Mouse (Mus musculus): ENCODE data around the gene Ttn.

The Ttn gene

DNA sequence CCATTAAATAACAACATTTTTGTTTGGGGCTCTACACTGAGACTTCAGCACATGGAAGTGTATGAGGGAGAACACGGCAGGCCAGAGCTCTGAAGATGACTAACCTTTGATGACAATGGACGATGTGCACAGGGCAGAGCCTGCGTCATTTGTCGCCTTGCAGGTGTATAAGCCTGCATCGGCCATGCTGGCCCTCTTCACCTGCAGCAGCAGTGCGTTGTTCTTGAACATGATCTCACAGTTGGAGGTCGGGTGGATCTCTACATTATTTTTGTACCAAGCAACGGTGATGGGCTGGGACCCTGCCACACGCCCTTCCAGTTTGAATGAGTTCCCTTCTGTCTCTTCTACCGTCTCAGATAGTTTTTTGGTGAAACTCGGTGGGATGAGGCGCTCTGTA, 106.8 kb downstream of the Ttn start:
- in situ Hi-C loops (cut with MboI; ENCODE audit: unreplicated experiment in 2 of 2) = no loop called here

DNA sequence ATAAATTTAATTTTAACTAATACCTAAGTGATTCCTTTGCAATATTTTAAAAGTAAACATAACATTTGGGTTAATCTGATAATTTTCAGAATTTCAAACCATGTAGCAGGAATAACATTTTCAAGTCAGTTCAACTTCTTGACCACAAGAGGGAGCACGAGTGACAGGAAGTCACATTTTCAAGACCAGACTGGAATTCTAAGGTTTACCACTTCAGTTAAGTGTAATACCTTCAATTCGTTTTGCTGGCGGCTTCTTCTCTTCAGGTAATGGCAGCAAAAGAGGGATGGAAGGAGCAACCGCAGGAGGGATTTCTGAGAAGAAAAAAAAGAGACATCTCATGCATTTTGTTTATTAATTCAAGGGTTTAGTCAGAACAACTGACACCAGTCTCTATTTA, 115.4 kb downstream of the Ttn start:
- in situ Hi-C loops (cut with MboI; ENCODE audit: unreplicated experiment in 2 of 2) = no loop called here

DNA sequence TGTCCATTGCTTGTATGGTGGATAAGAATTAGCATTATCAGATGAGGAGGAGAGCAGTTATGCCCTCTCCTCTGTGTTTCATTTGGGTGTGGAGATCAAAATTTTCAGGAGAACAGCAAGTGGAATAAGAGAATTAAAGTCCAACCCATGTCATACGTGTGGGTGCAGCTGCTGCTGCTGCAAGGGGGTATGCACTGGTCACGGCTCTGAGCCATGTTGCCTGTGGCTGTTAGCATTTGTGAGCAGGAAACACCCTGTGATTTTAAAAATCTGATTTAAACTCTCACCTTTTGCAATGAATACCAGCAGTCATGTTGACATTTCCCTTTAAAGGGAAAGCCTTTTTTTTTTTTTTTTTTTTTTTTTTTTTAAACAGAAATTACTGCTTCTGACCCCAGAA, 116.8 kb downstream of the Ttn start:
- in situ Hi-C loops (cut with MboI; ENCODE audit: unreplicated experiment in 2 of 2) = no loop called here

DNA sequence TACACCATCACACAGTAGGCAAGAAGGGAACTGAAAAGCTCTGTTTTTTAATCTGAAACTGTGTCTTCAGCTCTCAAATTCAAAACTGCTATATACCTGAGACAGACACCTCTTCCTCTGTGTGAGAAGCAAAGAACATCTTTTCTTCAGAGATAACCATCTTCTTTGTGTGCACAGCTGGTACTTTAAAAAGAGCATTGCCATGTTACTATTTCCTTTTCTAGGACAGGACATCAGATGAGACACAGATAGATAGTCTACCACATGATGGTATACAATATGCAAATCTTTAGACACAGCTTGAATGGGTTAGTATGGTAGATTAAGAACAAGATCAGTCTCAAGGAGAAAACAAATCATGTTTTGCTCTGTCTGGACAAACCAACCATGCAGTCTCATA, 121.0 kb downstream of the Ttn start:
- in situ Hi-C loops (cut with MboI; ENCODE audit: unreplicated experiment in 2 of 2) = no loop called here

DNA sequence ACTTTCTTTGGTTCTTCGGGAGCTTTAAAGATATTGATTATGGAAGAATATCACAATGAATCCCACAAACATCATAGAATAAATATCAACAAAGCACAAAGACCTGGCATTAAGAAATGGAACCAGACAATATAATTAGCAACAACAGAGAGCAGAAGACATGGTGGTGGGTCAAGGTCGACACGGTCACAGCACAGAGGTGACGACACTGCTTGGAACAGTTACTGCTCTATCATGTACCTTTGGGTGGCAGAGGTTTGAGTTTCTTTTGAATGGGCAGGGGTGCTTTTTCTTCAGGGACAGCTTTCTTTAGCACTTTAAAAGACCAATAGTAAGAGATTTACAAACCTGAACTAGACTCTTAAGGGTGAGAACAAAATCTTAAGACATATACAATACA, 132.3 kb downstream of the Ttn start:
- in situ Hi-C loops (cut with MboI; ENCODE audit: unreplicated experiment in 2 of 2) = no loop called here

DNA sequence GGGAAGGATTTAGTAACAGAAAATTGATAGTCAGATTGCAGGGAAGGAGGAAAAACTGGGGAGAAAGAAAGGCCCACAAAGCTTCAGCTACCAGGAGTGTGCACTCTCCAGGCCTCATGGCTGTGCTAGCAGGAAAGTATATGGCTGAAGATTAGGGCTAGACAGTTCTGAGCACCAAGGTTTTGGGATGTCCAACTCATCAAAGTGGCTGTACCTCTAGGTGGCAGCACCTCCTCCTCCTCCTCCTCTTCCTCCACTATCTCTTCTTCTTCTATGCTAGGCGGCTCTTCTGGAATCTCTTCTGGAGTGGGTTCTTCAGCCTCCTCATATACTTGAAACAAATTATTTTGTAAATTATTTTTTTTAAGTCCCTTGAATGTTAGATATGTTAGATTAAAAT, 139.2 kb downstream of the Ttn start:
- in situ Hi-C loops (cut with MboI; ENCODE audit: unreplicated experiment in 2 of 2) = no loop called here

DNA sequence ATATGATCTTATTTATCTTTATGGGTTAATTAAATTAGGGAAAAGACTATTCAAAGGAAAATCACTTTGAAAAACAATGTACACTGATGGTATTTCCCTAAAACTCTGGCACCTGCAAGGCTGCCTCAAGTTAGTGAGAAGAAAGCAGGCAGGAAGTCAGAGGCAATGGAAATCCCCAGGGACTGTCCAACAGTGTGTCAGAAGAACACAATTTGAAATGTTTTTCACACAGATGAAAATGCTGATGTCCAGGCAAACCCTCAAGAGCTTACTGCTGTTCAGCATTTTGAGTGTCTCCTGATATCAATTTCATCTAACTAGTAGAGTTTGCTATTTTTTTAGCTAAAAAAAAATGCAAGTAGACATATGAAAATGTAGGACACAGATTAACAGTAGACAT, 161.9 kb downstream of the Ttn start:
- in situ Hi-C loops (cut with MboI; ENCODE audit: unreplicated experiment in 2 of 2) = no loop called here

DNA sequence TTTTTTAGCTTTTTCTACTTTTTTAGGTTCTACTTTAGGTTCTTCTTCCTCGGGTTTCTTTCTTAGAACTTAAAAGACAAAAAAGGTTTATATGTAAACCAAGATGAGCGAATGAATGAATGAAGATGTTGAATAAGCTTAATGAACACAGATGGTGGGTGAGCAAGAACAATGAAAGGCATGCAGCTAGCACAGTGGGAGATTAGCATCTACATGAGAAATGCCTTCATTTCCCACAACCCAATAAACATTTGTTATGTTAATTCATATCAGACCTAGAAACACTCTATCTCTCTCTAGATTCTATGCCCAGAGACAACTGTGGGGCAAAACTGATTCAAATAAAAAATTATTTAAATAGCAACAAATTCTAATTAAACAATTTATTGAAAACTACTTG, 164.6 kb downstream of the Ttn start:
- in situ Hi-C loops (cut with MboI; ENCODE audit: unreplicated experiment in 2 of 2) = no loop called here

DNA sequence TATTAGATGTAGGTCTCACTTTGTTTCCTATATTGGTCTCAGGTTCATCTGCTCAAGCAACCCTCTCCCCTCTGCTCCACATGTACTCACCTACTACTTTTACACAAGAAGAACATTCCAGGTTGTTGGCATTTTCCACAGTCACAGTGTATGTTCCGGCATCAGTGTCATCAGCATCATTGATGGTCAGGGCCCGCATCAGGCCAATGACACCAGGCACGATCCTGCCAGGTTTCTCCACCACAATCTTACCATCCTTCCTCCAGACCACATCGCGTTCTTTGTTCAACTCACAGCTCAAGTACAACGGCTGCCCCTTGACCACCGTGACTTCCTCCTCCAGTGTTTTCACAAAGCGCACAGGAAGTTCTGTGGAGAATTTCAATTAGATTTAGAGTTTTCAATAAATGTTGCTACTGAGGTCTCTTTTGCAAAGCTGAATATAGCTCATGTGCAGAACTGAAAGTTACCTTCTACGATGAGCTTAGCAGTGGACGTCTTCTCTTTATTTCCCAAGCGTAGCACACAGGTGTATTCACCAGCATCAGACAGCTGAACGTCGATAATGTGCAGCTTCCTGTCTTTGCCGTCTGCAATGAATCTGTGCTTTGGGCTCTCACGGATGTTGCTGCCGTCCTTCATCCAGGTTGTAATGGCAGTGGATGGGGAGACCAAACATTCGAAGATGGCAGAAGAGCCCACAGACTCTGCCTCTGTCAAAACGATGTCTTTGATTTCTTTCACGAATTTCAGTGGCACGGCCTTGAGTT, 168.1 kb downstream of the Ttn start:
- in situ Hi-C loops (cut with MboI; ENCODE audit: unreplicated experiment in 2 of 2) = no loop called here

DNA sequence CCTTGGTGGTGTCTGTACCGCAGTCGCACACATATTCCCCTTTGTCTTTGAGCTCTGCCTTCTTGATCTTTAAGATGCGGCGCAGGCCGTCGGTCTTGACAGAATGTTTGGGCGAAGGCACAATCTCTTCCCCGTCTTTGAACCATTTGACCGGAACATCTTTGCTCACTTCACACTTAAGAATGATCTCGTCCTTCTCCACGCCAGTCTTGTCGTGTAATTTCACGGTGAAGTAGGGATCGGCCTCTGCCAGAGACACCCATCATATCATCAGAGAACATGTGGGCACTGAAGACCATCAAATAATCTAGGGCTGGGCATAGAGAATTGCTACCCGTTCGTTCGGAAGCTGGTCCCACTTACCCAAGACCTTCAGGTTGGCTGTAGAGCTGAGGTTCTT, 171.2 kb downstream of the Ttn start:
- in situ Hi-C loops (cut with MboI; ENCODE audit: unreplicated experiment in 2 of 2) = no loop called here

DNA sequence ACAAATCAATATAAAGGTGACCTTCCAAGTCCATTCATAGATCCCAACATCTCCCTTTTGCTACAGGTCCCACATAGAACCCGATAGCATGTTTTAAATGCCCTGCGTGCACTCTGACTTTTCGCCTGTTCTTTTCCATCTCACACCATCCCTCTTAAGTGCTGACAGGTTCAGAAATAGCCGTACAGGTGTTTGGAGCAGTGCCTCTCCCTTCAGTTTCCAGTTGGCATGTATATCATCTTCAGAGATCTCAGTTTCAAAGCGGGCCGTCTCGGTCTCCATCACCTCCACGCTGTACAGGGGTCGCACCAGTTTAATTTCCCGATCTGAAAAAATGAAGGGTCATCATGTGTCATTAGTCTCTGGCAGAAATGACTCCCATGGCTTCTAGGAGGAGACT, 174.0 kb downstream of the Ttn start:
- in situ Hi-C loops (cut with MboI; ENCODE audit: unreplicated experiment in 2 of 2) = no loop called here

DNA sequence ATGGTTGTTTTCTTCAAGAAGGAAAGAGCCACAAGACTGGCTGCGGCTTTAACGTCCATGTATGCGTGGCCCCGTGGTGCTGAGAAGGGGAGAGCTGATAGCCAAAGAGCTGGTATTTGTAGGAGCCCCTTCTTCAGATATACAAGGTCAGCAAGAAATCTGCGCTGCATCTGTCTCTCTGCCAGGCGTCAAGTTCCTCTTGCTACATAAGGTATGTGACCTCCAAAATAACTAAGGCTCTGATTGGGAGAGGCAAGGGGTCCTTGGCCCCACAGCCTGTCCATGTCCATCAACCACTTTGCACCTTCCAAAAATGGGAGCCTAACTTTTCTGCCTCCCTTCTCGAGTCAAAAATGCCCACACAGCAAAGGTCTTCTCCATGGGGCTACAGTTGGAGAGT, 175.1 kb downstream of the Ttn start:
- in situ Hi-C loops (cut with MboI; ENCODE audit: unreplicated experiment in 2 of 2) = no loop called here

DNA sequence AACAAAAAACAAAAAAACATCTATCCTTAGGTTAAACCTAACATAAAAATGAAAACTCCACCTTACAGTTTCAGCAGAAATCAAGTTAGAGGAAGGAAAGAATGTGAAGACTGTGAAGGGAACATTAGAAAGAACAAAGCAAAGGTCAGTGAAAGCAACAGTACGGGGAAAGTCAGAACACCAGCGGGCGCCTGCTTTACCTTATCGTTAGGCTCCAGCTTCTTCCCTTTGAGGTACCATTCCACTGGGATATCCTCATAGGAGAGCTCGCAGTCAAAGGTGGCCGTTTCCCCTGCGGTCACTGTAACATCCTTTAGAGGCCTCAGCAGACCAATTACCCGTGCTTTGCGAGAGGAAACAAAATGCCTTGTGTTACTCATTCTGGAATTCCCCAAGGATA, 175.5 kb downstream of the Ttn start:
- in situ Hi-C loops (cut with MboI; ENCODE audit: unreplicated experiment in 2 of 2) = no loop called here

DNA sequence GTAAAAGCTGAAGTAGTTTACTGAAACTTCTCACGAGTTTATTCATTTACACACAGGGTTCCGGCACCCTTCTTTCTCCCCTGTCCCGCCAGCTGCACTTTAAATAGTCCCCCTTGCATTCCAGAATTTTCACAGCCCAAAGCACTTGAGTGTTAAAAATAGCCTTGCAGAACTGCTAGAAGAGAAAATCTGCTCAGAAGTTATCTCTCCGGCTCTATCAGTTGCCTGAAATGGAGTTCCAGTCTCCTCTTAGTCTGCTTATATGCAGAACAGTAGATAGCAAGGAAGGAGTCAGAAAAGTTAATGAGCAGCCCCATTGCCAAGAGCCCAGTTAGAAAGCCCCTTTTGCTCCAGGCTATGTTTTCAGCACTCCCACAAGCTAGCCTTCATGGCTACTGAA, 176.0 kb downstream of the Ttn start:
- in situ Hi-C loops (cut with MboI; ENCODE audit: unreplicated experiment in 2 of 2) = no loop called here

DNA sequence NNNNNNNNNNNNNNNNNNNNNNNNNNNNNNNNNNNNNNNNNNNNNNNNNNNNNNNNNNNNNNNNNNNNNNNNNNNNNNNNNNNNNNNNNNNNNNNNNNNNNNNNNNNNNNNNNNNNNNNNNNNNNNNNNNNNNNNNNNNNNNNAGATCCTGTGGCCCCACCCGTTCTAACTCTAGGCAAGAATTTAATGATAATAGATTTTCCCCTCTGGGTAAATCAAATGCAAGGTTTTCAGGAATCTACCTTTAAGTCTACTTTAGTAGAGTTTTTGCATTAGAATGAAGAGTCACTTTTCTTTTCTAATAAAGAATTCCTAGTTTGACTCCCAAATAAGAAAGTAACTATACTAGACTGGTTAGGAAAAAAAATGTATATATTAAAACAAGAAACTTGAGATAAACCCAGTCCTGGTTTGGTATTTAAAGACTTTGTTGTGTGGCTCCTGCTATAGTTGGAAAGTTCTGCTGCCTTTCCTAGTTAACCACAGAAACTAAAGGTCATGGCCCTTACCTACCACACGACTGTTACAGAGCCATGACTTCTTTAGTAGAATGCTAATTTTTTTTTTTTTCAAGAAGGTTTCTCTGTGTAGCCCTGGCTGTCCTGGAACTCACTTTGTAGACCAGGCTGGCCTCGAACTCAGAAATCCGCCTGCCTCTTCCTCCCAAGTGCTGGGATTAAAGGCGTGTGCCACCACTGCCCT, 177.0 kb downstream of the Ttn start:
- in situ Hi-C loops (cut with MboI; ENCODE audit: unreplicated experiment in 2 of 2) = no loop called here

DNA sequence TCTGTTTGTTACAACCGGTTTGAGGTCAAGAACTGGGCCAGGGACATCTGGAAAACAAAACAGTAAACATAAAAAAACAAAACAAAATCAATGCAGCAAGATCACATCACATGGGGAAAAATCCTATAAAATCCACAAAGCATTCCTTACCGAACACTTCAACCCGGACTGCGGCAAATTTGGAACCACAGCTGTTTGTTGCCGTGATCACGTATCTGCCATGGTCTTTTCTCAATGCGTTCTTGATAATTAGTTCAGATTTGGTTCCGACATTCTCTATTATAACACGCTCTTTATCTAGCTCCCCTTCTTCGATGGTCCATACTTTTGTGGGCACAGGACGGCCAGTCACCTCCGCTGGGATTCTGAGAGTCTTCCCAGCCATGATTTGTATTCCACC, 198.2 kb downstream of the Ttn start:
- in situ Hi-C loops (cut with MboI; ENCODE audit: unreplicated experiment in 2 of 2) = no loop called here

DNA sequence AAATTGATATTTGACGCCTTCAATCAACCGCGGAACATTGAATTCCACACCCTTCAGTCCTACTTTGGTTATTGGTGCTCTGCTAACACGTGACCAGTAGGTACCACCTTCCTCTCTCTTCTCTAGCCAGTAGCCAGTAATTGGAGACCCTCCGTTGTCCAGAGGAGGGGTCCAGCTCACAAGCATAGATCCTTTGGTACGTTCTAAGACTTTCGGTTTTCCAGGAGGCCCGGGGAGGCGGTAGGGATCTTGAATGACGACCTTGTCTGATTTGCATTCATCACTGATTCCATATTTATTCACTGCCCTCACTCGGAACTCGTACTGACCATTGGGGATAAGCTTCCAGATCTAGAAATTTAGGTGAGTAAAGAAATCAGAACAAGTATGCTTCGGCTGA, 201.6 kb downstream of the Ttn start:
- in situ Hi-C loops (cut with MboI; ENCODE audit: unreplicated experiment in 2 of 2) = no loop called here

DNA sequence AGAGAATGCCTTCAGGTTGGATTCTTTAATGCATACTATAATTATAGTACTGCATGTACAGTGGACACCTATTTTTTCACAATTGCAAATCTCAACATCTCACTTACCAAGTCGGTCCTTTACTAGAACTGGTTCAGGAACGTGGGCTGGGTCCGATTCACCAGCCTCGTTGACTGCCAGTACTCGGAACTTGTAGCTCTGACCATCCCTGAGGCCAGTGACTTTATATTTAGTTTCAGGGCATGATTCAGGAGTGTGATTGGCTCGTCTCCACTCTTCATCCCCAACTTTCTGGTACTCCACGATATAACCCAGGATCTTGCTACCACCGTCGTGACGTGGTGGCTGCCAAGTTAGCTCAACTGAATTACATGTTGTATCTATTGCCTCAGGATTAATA, 212.5 kb downstream of the Ttn start:
- in situ Hi-C loops (cut with MboI; ENCODE audit: unreplicated experiment in 2 of 2) = no loop called here

DNA sequence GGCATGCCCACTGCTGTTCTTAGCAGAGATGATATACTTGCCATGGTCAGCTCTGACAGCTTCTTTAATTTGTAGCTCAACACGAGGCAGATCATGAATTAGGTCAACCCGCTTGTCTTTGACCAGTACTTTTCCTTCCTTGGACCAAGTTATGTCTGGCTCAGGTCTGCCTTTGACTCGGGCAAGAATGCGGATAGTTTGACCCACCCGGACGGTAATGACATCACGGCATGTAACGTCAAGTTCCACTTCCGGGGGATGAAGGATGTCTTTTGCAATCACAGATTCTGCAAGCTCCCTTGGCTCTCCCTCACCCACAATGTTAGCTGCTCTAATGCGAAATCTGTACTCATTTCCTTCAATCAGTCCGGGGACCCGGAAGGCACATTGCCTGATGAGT, 215.1 kb downstream of the Ttn start:
- in situ Hi-C loops (cut with MboI; ENCODE audit: unreplicated experiment in 2 of 2) = no loop called here

DNA sequence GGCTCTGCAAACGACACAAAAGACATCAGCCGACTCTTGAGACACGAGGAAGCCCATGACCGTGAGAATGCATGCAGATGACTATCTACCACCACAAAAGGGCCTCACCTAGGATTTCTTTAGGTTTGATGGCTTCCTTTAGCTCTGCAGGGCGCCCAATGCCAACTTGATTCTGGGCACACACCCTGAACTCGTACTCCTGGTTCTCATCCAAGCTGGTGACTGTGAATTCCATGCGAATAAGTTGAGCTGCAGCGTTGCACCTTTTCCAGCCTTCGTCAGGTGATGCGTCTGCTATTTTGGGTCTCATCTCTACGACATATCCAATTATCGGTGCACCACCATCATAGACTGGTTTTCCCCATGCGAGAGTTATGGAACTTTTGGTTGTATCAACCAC, 217.8 kb downstream of the Ttn start:
- in situ Hi-C loops (cut with MboI; ENCODE audit: unreplicated experiment in 2 of 2) = no loop called here

DNA sequence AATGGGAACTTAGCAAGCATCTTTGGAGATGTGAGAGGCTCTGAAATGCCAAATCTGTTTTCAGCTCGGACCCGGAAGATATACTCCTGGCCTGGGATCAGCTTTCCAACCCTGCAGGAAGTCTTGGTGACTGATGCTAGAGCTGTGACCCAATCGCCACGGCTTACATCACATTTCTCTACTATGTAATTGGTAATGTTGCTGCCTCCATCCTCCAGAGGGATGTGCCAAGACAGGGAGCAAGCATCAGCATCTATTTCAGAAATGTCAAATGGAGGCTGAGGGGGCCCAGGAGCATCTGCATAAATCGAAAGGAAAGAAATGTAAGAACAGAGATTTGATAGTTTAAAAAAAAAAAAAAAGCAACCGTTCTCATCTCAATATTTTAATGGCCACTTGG, 220.2 kb downstream of the Ttn start:
- in situ Hi-C loops (cut with MboI; ENCODE audit: unreplicated experiment in 2 of 2) = no loop called here

DNA sequence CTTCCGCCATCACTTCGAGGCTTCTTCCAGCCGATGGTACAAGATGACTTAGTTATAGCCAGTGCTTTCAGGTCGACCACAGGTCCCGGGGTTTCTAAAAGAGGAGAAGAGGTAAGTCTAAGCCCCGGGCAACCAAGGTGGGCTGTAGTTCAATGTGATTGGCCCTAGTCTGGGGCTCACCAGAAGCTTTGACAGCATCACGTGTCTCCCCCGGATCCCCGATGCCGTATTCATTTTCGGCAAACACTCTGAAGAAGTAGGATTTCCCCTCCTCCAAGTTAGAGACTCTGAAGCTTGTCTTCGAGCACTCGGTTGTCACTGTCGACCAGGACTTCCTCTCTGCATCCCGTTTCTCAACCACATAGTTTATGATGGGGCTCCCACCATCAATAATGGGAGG, 225.9 kb downstream of the Ttn start:
- in situ Hi-C loops (cut with MboI; ENCODE audit: unreplicated experiment in 2 of 2) = no loop called here

DNA sequence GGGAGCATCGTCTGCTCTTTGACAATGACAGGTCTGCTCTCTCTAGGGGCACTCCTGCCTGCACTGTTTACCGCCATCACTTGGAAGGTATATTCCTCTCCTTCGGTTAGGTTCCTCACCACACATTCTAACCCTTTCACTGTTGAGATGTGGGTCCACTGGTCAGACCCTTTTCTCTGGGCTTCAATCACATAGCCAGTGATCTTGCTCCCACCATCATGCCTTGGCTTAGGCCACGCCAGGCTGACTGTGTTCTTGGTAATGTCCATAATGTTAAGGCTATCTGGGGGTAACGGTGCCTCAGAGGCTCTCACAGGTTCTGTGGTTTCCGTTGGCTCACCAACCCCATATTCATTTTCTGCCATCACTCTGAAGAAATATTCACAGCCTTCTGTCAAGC, 230.4 kb downstream of the Ttn start:
- in situ Hi-C loops (cut with MboI; ENCODE audit: unreplicated experiment in 2 of 2) = no loop called here

All from v-Abl transformed pro-B cells (cell line).